In genomic region chr14:76558171-76558570, GRCm38 (mm10) we compare ENCODE assay signal across 8 mouse cellular contexts. TPM values are rescaled to one million over a fixed set of nuclear protein-coding genes. Genes with fewer than 3 reads are reported as not detected.
DNase-seq lines count a peak whose midpoint lies in the region; ATAC-seq and TF ChIP-seq lines count a peak whose summit lies in the region.
"Not testable (repeated sequence)": the region's sequence is repeated elsewhere in the genome, so short reads cannot be mapped to it uniquely, and the experiment has no call there.

No protein-coding gene starts in this region.

- not testable (repeated sequence) for H3K27ac ChIP-seq in cerebellum, adult 2 months (ENCODE audit: insufficient read depth, low read length); heart, embryonic 14.5 days (replicated peaks in 1 of 2; ENCODE audit: control insufficient read depth in 1 of 2, insufficient read depth in 1 of 2, low read depth in 2 of 2, low read length in 2 of 2); liver, embryonic 13.5 days

- peak overlapping the region; percentile 44 for H3K4me2 ChIP-seq in heart, embryonic 14.5 days (ENCODE audit: low read length)
- peak overlapping the region; percentile 28 for H3K4me2 ChIP-seq in liver, embryonic 13.5 days

- WGBS in cerebellum, adult 2 months = 44% methylated on average over 8 of the region's 8 CpGs
- 23% methylated on average over 8 of the region's 8 CpGs for WGBS in heart, embryonic 14.5 days
- 33% methylated on average over 8 of the region's 8 CpGs for WGBS in liver, embryonic 13.5 days (ENCODE audit: insufficient replicate concordance)

- H3K36me3 ChIP-seq in heart, embryonic 14.5 days (ENCODE audit: control insufficient read depth, insufficient read depth, low read length); liver, embryonic 13.5 days: not testable (repeated sequence)

- TF ChIP-seq CTCF in cerebellum, adult 2 months (IDR thresholded peaks at IDR 0.05; ENCODE audit: borderline replicate concordance, insufficient read depth, low read depth, low read length) = not testable (repeated sequence)

- H3K4me1 ChIP-seq in cerebellum, adult 2 months (ENCODE audit: control insufficient read depth, insufficient read depth, low read length) = not testable (repeated sequence)
- peaks cover 15 to 17% of the 10 kb centered on the region in 2 experiments for H3K4me1 ChIP-seq in heart, embryonic 14.5 days (ENCODE audit: control insufficient read depth in 2 of 2, insufficient read depth in 2 of 2, low read length in 2 of 2)
- peaks cover 41% of the 10 kb centered on the region for H3K4me1 ChIP-seq in liver, embryonic 13.5 days (replicated peaks)

- H3K9ac ChIP-seq in heart, embryonic 14.5 days (ENCODE audit: low read length); liver, embryonic 13.5 days: not testable (repeated sequence)

- not testable (repeated sequence) for H3K4me3 ChIP-seq in cerebellum, adult 2 months (replicated peaks; ENCODE audit: insufficient read depth, low read depth, low read length); heart, embryonic 14.5 days (ENCODE audit: control insufficient read depth in 1 of 2, insufficient read depth in 1 of 2, low read depth in 1 of 2, low read length in 2 of 2); liver, embryonic 13.5 days (replicated peaks)

- ATAC-seq in heart, embryonic 14.5 days (ENCODE audit: insufficient number of reproducible peaks, insufficient read depth, low FRiP score, low read depth); liver, embryonic 13.5 days (ENCODE audit: low read depth): not testable (repeated sequence)

- peak; percentile 55 for DNase-seq in adrenal gland, postnatal 10 days
- DNase-seq in cerebellum, adult 2 months = peak; percentile 36
- peak; percentile 22 to 38 for DNase-seq in cerebellum, postnatal 36 days
- peak; percentile 29 for DNase-seq in kidney, adult 11 months
- peak; percentile 44 for DNase-seq in left cerebral cortex, postnatal 4 days
- not testable (repeated sequence) for DNase-seq in liver, embryonic 13.5 days
- DNase-seq in natural killer cell, adult 2 months (ENCODE audit: low spot score in 2 of 2) = peak; percentile 19 to 50

- TF ChIP-seq POLR2A in cerebellum, adult 2 months (IDR thresholded peaks at IDR 0.05; ENCODE audit: borderline replicate concordance, insufficient read depth, low read length) = not testable (repeated sequence)

- not testable (repeated sequence) for H3K27me3 ChIP-seq in cerebellum, adult 2 months (ENCODE audit: control insufficient read depth, insufficient read depth, low read length); heart, embryonic 14.5 days (ENCODE audit: control insufficient read depth, insufficient read depth, low read length)
- peaks cover 47% of the 10 kb centered on the region for H3K27me3 ChIP-seq in liver, embryonic 13.5 days

- not testable (repeated sequence) for H3K9me3 ChIP-seq in heart, embryonic 14.5 days (ENCODE audit: control insufficient read depth, low read length); liver, embryonic 13.5 days (replicated peaks)

- intact Hi-C loops in left cerebral cortex, postnatal 4 days (cut with DNase I) = loop anchor here (5.0 kb wide), 1 partner anchor 51 kb away; no protein-coding TSS in a partner anchor

RNA-seq across cellular contexts. Expression of gene Serp2, which starts 1.5 kb away (rescaled TPM):
- total RNA-seq in adrenal gland, postnatal 10 days (2021) = 1 to 10 TPM; 7.2 to 9.6 TPM
- polyA plus RNA-seq in cerebellum, adult 2 months (2012; rRNA removed) = 173 and 177 TPM in 2 replicates
- polyA plus RNA-seq in heart, embryonic 14.5 days (2014; fragmentation: Nextera tagmentation; extraction: Ambion mirVana) = 9.2 and 9.5 TPM in 2 replicates
- total RNA-seq in left cerebral cortex, postnatal 4 days (2021) = 100 to 1,000 TPM; 174 to 175 TPM
- polyA plus RNA-seq in liver, embryonic 13.5 days (2015; fragmentation: Nextera tagmentation; extraction: Ambion mirVana) = 1.3 and 1.4 TPM in 2 replicates

Comparison
In these comparisons a context has a peak if more than half of its experiments do, and no peak if none do; other contexts are left out.
1. RNA of gene Serp2, which starts 1.5 kb away (polyA plus RNA-seq): 173 to 177 TPM in cerebellum, adult 2 months; 9.2 to 9.5 TPM in heart, embryonic 14.5 days and 1.3 to 1.4 TPM in liver, embryonic 13.5 days; every median in the first group is over 10 times any median in the second.